Mouse (Mus musculus): ENCODE results near the gene Scarf1.

The Scarf1 gene

GRCm38 (mm10) chr11:75513336-75513735 is at the start of gene Scarf1:
Gene Scarf1, plus strand, starts transcription at chr11:75513540.
- DNase-seq (ENCODE audit: low spot score): no peak

DNA sequence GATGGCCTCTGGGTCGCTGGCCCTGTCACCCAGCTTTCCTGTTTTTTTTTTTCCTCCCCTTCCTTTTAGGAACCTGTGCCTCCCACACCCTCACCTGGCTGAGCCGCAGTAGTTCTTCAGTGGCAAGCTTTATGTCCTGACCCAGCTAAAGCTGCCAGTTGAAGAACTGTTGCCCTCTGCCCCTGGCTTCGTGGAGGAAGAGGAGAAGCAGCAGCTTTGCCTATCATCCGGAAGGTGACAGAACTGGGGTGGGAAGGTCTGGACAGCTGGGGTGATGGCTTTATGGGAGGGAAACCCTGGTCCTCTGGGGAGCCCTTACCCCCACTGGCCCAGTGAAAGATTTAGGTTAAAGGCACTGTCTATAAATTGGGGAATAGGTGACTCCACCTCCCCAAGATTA is 49.7 kb upstream of the Scarf1 start:
- DNase-seq (ENCODE audit: low spot score): no peak

DNA sequence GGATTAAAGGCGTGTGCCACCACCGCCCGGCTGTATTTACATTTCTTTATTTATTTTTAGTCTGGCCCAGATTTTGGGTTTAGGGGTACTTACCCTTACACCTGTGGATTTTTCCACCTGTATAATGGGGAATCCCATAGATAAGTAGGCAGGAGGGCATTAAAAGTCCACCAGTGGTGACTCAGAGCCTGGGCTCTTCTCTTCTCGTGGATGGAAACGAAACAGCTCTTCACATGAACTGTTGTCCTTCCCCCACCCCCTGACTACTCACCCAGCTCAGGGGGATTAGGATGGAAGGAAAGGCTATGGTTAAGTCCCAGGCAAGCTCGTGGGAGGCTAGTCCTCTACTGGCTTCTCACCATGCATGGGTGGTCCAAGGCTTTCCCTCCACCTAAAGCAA is 48.9 kb upstream of the Scarf1 start:
- no peak for DNase-seq (ENCODE audit: low spot score)

- DNase-seq (ENCODE audit: low spot score): no peak
These were observed 48.3 kb upstream of the Scarf1 start for GRCm38 (mm10) chr11:75465051-75465450.

DNA sequence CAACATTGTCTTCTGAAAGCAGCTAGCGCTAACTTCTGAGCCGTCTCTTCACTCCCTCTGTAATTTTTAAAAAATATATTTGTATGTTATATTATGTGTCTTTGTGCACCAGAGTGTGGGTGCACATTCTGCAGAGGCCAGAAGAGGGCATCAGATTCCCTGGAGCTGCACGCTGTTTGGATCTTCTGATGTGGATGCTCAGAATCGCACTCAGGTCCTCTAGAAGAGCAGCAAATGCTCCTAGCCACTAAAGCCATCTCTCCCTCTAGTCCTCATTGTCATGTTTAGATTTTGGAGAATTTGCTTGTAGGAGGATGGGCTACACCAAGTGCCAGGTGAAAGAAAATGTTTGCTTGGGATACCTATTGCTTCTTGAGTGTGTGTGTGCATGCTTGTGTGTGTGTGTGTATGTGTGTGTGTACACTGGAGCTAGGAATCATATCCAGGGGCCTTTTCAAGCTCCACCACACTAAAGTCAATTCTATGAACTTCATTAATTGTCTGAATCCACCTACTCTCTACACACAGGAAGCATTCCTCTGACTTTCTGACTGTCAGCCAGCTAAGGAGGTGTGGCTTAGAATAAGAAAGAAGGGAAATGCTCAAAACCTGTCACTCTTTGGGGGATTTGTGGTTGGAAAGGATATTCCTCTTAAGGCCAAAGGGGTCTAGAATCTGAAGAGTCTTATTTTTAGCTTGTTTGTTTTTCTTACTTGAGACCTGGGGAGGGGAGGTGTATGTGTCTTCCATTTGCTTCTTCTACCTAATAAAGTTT is 46.4 kb upstream of the Scarf1 start:
- no peak for DNase-seq (ENCODE audit: low spot score)

- DNase-seq (ENCODE audit: low spot score): no peak
These were observed 45.7 kb upstream of the Scarf1 start for GRCm38 (mm10) chr11:75467512-75468215.

DNA sequence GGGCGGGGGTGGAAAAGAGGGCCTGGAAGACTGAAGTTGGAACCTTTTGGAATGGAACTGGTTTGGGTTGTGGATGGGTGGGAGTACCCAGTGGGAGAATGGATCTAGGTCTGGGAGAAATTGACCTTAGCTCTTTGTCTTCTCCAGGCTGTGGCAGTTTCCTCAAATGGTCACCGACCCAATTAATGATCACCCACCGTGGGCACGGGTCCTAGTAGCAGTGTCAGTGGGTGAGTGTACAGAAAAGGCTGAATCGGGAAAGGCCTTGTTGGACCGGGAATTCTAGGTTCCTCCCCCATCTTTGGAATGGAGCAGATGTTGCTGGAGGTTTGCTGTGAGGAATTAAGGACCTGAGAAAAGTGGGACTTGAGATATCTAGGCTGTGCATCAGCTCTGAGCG is 44.9 kb upstream of the Scarf1 start:
- no peak for DNase-seq (ENCODE audit: low spot score)

DNA sequence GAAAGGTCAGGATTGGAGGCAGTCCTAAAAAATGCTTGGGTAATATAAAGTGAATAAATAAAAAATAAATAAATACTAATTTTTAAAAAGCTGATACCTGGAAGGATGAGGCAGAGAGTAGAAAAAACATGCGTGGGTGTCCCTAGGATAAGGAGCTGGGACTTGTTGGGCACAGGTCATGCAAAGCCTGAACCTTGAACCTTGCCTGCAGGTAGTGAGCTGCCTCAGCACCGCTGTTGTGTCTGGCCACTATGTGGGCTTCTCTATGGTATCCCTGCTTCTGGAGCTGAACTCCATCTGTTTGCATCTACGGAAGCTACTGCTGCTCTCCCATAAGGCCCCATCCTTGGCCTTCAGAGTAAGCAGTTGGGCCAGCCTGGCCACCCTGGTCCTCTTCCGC is 44.1 kb upstream of the Scarf1 start:
- no peak for DNase-seq (ENCODE audit: low spot score)

- no peak for DNase-seq (ENCODE audit: low spot score)
These were observed 42.7 kb upstream of the Scarf1 start for GRCm38 (mm10) chr11:75470675-75471074.

- no peak for DNase-seq (ENCODE audit: low spot score)
These were observed 40.8 kb upstream of the Scarf1 start for GRCm38 (mm10) chr11:75472469-75473081.

DNA sequence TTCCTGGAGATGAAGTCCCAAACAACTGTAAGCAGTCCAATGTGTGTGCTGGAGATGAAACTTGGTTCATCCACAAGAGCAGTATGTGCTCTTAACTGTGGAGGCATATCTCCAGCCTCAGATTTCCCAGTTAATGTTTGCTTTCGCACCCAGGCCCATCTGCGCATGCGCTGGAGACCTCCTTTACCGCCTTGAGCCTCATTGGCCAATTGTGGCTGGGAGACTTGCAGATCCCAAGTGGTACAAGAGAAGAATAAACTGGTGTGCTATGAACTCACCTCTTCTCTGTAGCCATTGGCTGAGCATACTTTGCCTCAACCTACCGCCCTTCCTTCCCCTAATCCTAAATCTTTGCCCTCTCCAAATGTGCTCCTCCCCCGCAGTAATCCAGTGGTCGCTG is 40.0 kb upstream of the Scarf1 start:
- no peak for DNase-seq (ENCODE audit: low spot score)

DNA sequence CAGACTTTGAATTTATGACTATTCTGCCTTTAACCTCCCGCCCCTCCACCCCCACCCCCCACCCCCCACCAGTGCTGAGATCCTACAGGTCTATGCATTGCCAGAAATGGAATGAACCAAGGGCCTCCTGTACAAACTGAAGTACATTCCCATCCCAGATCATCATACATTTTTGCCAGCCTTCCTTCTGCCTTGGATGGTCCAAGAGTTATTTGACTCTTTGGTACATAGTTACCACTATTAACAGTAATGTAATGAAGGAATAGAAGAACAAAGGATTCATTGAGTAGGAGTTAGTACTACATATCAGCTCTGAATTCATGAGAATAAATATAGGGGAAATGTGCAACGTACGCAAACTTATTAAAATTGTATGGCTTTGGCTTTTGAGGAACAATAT is 27.1 kb upstream of the Scarf1 start:
- no peak for DNase-seq (ENCODE audit: low spot score)

- peak; percentile 97 for DNase-seq (ENCODE audit: low spot score)
These were observed 26.6 kb upstream of the Scarf1 start, which contains the start of gene Prpf8 for GRCm38 (mm10) chr11:75486601-75487285. Gene Prpf8, plus strand, starts transcription at chr11:75486816.

- no peak for DNase-seq (ENCODE audit: low spot score)
These were observed 25.8 kb upstream of the Scarf1 start for GRCm38 (mm10) chr11:75487496-75487895.

GRCm38 (mm10) chr11:75494296-75495049 is 18.9 kb upstream of the Scarf1 start:
- no peak for DNase-seq (ENCODE audit: low spot score)

- no peak for DNase-seq (ENCODE audit: low spot score)
These were observed 15.2 kb upstream of the Scarf1 start for GRCm38 (mm10) chr11:75498126-75498525.

GRCm38 (mm10) chr11:75508162-75508561 is 5.2 kb upstream of the Scarf1 start:
- DNase-seq (ENCODE audit: low spot score): no peak

GRCm38 (mm10) chr11:75508904-75509303 is 4.4 kb upstream of the Scarf1 start:
- no peak for DNase-seq (ENCODE audit: low spot score)

GRCm38 (mm10) chr11:75509741-75510626 is 3.4 kb upstream of the Scarf1 start, which contains the start of gene Rilp:
Gene Rilp, plus strand, starts transcription at chr11:75510094.
- DNase-seq (ENCODE audit: low spot score): no peak

DNA sequence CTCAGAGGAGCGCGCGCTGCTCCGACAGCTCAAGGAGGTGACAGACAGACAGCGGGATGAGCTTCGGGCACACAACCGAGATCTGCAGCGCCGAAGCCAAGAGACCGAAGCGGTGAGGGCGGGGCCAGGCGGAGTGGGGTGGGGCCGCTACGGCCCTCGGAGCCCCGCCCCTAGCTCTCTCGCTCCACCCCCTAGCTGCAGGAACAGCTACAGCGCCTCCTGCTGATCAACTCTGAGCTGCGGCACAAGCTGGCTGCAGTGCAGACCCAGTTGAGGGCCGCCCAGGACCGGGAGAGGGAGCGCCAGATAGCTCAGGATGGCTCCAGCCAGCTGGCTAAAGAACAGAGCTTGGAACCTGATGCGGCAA is 2.7 kb upstream of the Scarf1 start:
- DNase-seq (ENCODE audit: low spot score): peak; percentile 83

DNA sequence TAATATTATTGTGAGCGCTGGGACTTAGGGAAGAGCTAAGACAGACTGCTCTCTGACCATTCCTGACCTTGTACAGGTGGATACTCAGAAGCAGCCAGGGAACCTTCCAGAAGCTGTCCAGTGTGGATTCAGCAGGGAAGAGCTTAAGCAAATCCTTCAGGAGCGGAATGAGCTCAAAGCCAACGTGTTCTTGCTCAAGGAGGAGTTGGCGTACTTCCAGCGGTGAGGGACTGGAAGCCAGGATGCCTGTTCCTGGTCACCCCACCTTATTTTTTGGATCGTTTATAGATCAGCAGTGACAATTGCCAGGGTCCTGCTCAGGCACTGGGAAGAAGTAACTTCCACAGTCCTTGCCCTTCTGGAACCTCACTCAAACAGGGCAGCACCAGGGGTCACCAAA is 2.1 kb upstream of the Scarf1 start:
- no peak for DNase-seq (ENCODE audit: low spot score)

All from left cerebral cortex, adult 11 months (tissue).